Mouse (Mus musculus): ENCODE results near the gene Tph1.

DNA sequence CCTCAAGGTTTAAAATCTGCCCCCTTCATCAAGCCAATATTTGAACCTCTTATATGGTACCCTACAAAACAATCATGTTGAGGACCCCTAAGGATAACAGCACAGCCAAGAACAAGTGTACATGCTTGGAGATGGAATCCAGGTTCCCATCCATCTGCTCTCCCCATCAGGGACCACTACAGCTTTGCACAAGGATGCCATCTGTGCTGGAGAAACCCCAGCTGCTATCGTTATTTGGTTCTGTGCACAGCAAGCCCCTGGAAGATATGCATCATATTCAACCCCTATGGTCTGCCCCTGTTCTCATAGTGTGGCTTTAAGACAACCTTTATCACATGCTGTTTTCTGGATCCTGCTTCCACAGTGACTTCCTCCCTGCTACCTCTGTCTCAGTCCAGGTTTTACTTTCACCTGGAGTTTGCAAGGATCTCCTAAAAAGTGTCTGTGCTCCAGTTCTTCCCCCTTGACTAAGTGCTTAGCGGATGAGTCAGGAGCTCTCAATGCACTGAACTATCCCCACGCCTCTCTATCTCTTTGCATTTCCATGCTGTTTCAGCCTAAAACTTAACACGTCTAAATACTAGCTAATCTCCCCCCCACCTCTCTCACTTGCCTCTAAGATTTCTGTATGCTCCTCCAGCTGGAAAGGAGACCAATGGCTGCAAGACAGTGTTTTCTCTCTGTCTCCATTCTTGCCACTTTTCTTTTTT, 23.8 kb downstream of the Tph1 start:
- TF ChIP-seq POLR2A (IDR thresholded peaks at IDR 0.05; ENCODE audit: low read depth, low read length) (no peak), CTCF (conservative IDR thresholded peaks at IDR 0.05; ENCODE audit: insufficient read depth, insufficient read length, low read depth, low read length) (no peak)

Measured in kidney, adult 2 months (tissue).